Mouse (Mus musculus) midbrain, embryonic 16.5 days (tissue): ENCODE data around the gene Sirpa. TPM values are rescaled to one million over a fixed set of nuclear protein-coding genes. Genes with fewer than 3 reads are reported as not detected.

Experiments used
- ATAC-seq: fragments of 200-750 bp; cut with Nextera tagmentation; 2 replicates; pipeline ENCODE4 v1.8.0; 2017; ENCODE audit warnings: moderate TSS enrichment
- H3K27ac ChIP-seq: fragments of 300-500 bp; sonication (generic); 2 replicates; pipeline ENCODE4 v1.5.1; 2014; ENCODE audit warnings: mild to moderate bottlenecking, low read length, mixed read lengths
- H3K27me3 ChIP-seq: fragments of 300-500 bp; sonication (generic); 2 replicates; pipeline ENCODE4 v1.6.1; 2014; ENCODE audit warnings: low read depth, low read length, mixed read lengths; ENCODE audit not compliant: control insufficient read depth, insufficient read depth
- H3K36me3 ChIP-seq: fragments of 300-500 bp; sonication (generic); 2 replicates; pipeline ENCODE4 v1.6.1; 2014; ENCODE audit warnings: mild to moderate bottlenecking, low read length, moderate library complexity, mixed read lengths; ENCODE audit not compliant: control insufficient read depth, insufficient read depth
- H3K4me1 ChIP-seq: fragments of 300-500 bp; sonication (generic); 2 replicates; pipeline ENCODE4 v1.6.1; 2014; ENCODE audit warnings: mild to moderate bottlenecking, low read length, mixed read lengths; ENCODE audit not compliant: control insufficient read depth, insufficient read depth
- H3K4me2 ChIP-seq: fragments of 300-500 bp; sonication (generic); 2 replicates; pipeline ENCODE4 v1.6.1; 2014; ENCODE audit warnings: mild to moderate bottlenecking, low read length, mixed read lengths
- H3K4me3 ChIP-seq: fragments of 300-500 bp; sonication (generic); 2 replicates; pipeline ENCODE4 v1.5.1; 2014; ENCODE audit warnings: low read depth, mild to moderate bottlenecking, low read length, moderate library complexity, mixed read lengths
- H3K9ac ChIP-seq: fragments of 300-500 bp; sonication (generic); 2 replicates; pipeline ENCODE4 v1.6.1; 2014; ENCODE audit warnings: low read depth, low read length, mixed read lengths
- H3K9me3 ChIP-seq: fragments of 300-500 bp; sonication (generic); replicated peaks from 2 replicates; pipeline ENCODE4 v1.6.1; 2014; ENCODE audit warnings: mild to moderate bottlenecking, low read length, mixed read lengths; ENCODE audit not compliant: control insufficient read depth, poor library complexity, severe bottlenecking
- WGBS: fragments of 180-500 bp; shearing (Covaris S2); extraction: QIAGEN DNeasy Blood & Tissue Kit; methylation state at CpG from one replicate; pipeline ENCODE4 v1.1.7; 2014; 5-methylcytosine and 5-hydroxymethylcytosine counted together
- polyA plus RNA-seq: library from polyadenylated mRNA; unstranded; fragments of >200 nt; fragmentation: Nextera tagmentation; extraction: Ambion mirVana; gene quantifications from 2 replicates; pipeline ENCODE4 v1.2.1, GENCODE M21; 2015

Gene Sirpa
- polyA plus RNA-seq, 1 experiment from 2014 or later, result 45.9 TPM

GRCm38 (mm10) chr2:129613971-129614370 is 21.3 kb downstream of the Sirpa start:
- H3K27me3 ChIP-seq, result no peaks in the 10 kb centered on the region
- H3K36me3 ChIP-seq, result peaks cover 19% of the 10 kb centered on the region
- H3K4me2 ChIP-seq, result no peak overlapping the region
- H3K9ac ChIP-seq, result no peak overlapping the region
- no peaks in the 10 kb centered on the region for H3K9me3 ChIP-seq
- ATAC-seq, result no peak
- no peaks in the 10 kb centered on the region for H3K4me1 ChIP-seq
- WGBS, result 90% methylated on average over 6 of the region's 6 CpGs
- no peak overlapping the region for H3K27ac ChIP-seq
- H3K4me3 ChIP-seq, result no peak overlapping the region

DNA sequence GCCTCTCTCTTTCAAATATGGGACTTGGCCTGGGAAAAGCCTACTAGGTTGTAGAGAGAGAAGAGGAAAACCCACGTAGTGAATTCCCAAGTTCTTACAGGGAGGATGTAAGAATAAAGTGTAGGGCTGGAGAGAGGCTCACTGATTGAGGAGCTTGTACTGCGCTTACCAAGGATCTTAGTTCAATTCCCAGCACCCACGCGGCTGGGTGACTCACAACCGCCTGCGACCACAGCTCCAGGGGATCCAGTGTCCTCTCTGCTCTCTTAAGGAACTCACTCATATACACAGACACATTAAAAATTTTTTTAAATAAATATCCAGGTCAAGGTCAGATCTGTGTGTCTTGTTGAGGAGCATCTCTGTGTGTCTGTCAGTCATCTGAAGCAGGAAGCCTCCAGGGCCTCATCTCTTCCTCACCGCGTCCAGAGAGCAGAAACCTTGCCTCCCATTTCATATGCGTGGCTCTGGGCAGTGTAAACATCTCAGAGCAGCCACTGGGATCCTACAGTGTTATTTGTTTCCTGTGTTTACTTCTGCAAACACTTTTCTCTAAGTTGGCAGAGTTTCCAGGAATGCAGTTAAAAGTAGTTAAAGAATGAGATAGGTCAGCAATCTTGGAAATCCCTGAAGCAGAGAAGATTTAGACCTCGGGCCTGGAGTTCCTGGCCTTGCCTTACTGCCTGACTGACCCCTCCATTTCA is 22.0 kb downstream of the Sirpa start:
- H3K4me2 ChIP-seq, result no peak overlapping the region
- H3K36me3 ChIP-seq, result peaks cover 16% of the 10 kb centered on the region
- no peak overlapping the region for H3K4me3 ChIP-seq
- ATAC-seq, result no peak
- H3K9ac ChIP-seq, result no peak overlapping the region
- H3K27ac ChIP-seq, result no peak overlapping the region
- H3K9me3 ChIP-seq, result no peaks in the 10 kb centered on the region
- H3K4me1 ChIP-seq, result no peaks in the 10 kb centered on the region
- H3K27me3 ChIP-seq, result no peaks in the 10 kb centered on the region
- WGBS, result 91% methylated on average over 10 of the region's 10 CpGs

DNA sequence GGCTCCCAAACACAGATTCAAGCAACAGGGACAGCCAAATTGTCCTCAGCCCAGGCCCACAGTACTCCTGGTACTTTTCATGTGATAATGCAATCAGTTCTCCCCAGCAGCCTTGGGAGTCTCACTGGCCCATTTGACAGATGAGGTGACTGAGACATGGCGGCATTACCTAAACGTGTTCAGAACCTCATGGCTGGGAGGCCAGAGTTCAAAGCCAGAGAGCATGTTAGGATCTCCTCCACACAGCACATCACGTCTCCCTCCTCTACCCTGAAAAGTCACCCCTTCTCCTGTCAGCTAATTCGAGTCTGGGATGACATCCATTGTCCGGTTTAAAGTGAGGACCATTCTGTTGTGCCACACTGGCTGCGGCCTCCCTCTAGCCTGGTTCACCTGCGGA is 27.5 kb downstream of the Sirpa start:
- no peak overlapping the region for H3K9ac ChIP-seq
- peaks cover 9% of the 10 kb centered on the region for H3K36me3 ChIP-seq
- ATAC-seq, result no peak
- no peak overlapping the region for H3K4me2 ChIP-seq
- H3K27me3 ChIP-seq, result no peaks in the 10 kb centered on the region
- no peaks in the 10 kb centered on the region for H3K9me3 ChIP-seq
- no peak overlapping the region for H3K27ac ChIP-seq
- H3K4me3 ChIP-seq, result no peak overlapping the region
- peaks cover 6% of the 10 kb centered on the region; the same call in 1 of the 2 replicates for H3K4me1 ChIP-seq
- WGBS, result 88% methylated on average over 7 of the region's 7 CpGs

DNA sequence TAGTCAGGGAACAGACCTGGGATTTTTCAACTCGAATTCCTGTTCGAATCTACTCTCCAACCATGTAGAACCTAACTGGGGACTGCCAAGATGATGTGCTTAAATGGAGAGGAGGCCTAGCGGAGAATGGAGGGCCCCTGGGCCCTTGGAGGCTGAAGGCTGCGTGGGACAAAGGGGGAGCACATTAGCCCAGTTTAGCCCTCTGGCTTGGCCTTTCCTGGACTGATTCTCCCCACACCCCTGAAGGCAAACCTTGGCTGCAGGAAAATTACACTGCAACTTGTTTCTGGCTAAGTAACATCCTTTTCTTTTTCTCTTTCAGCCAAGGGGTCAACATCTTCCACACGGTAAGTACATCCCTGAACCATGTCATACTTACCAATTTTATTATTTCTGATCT is 28.2 kb downstream of the Sirpa start:
- no peak overlapping the region for H3K4me2 ChIP-seq
- no peak for ATAC-seq
- no peaks in the 10 kb centered on the region for H3K27me3 ChIP-seq
- no peak overlapping the region for H3K9ac ChIP-seq
- WGBS, result 94% methylated on average over 5 of the region's 5 CpGs
- H3K27ac ChIP-seq, result no peak overlapping the region
- H3K4me3 ChIP-seq, result no peak overlapping the region
- H3K36me3 ChIP-seq, result peaks cover 5% of the 10 kb centered on the region
- peaks cover 6% of the 10 kb centered on the region; the same call in 1 of the 2 replicates for H3K4me1 ChIP-seq
- no peaks in the 10 kb centered on the region for H3K9me3 ChIP-seq

DNA sequence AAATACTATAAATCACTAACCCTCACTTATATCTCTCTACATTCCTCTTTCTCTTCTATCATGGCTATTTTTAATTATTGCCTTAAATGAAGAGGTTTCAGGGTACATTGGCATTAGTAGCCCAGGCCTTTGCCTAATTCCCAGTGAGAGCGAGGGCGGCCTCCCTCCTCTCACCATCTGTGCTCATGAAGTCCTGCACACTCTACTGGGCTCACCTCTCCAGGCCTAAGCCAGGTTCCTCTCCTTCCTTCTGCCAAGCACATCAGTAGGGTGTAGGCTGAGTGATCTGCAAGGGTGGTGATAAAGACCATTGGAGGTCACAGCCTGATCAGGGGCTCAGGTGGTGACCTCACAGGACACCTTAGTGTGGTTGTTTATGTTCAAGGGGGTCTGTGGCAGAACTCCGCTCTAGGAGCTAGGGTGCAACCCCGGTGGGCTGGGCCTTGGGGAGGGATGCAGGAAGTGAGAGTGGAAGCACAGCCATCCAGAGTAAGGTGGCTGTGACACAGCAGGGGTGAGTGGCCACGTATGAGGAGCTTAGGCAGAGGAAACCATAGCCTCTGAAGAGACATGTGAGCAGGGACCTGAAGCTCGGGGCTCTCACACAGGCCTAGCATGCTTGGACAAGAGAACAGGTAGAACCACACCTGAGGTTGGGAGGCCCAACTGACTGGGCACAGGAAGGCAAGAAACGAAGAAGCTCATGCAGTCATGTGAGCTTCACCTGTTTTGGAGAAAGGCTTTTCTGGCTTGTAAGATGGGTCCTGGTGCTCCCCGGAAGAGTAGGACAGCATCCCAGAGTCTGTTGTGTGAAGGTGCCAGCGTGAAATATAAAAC is 29.2 kb downstream of the Sirpa start:
- H3K4me3 ChIP-seq, result no peak overlapping the region
- H3K9me3 ChIP-seq, result no peaks in the 10 kb centered on the region
- H3K36me3 ChIP-seq, result peaks cover 2% of the 10 kb centered on the region; the same call in 1 of the 2 replicates
- H3K4me2 ChIP-seq, result no peak overlapping the region
- no peak overlapping the region for H3K27ac ChIP-seq
- H3K4me1 ChIP-seq, result peaks cover 6% of the 10 kb centered on the region; the same call in 1 of the 2 replicates
- no peaks in the 10 kb centered on the region for H3K27me3 ChIP-seq
- no peak overlapping the region for H3K9ac ChIP-seq
- no peak for ATAC-seq
- WGBS, result 93% methylated on average over 9 of the region's 9 CpGs

- Histone ChIP-seq H3K9ac (no peak overlapping the region), H3K36me3 (peaks cover 2% of the 10 kb centered on the region; the same call in 1 of the 2 replicates), H3K4me1 (peaks cover 6% of the 10 kb centered on the region; the same call in 1 of the 2 replicates), H3K4me2 (no peak overlapping the region), H3K4me3 (no peak overlapping the region), H3K27me3 (no peaks in the 10 kb centered on the region), H3K27ac (no peak overlapping the region), H3K9me3 (no peaks in the 10 kb centered on the region)
- no peak for ATAC-seq
- 97% methylated on average over 5 of the region's 5 CpGs for WGBS
Observed at GRCm38 (mm10) chr2:129622918-129623317, 30.3 kb downstream of the Sirpa start.

- Histone ChIP-seq H3K4me2 (no peak overlapping the region), H3K27me3 (no peaks in the 10 kb centered on the region), H3K4me3 (no peak overlapping the region), H3K36me3 (peaks cover 5% of the 10 kb centered on the region; the same call in 1 of the 2 replicates), H3K9me3 (no peaks in the 10 kb centered on the region), H3K4me1 (peaks cover 6% of the 10 kb centered on the region; the same call in 1 of the 2 replicates), H3K27ac (no peak overlapping the region), H3K9ac (no peak overlapping the region)
- 87% methylated on average over 7 of the region's 7 CpGs for WGBS
- ATAC-seq, result 0 out of 2 replicates have a peak, but pooled peaks have one; percentile 2
Observed at GRCm38 (mm10) chr2:129623771-129624170, 31.1 kb downstream of the Sirpa start.

DNA sequence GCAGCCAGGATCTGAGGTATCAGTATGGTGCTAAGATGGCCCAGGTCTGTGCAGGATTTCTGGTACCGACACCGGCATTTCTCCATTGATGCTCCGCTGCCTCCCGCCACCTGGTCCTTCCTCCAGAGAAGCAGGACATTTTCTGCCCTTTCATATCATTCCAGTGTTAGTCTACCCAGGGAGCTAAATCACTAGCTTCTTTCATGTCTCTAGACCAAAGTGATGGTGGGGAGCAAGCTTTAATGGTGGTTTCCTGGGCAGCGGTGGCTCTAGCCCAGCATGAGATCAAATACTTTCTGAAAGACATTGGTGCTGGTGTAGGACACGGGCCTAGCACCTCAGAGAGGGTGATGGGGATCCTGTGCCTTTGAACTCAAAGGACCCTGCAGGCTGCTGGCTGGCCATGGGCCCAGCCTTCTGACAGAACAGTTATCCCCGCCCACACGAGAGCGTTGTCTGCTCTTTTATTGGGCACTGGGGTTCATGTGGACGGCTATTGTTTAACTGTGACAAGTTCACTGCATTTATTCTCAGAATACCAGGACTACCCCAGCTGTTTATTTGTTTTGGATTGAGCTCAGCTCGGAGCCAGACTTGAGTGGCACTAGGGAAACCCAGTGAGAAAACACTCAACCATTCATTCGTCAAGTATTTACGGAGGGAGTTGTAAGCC is 31.7 kb downstream of the Sirpa start:
- peak; percentile 69 for ATAC-seq
- Histone ChIP-seq H3K4me2 (no peak overlapping the region), H3K27ac (peak overlapping the region; percentile 29; the same call in 1 of the 2 replicates), H3K4me3 (no peak overlapping the region), H3K9ac (no peak overlapping the region), H3K36me3 (peaks cover 3% of the 10 kb centered on the region; the same call in 1 of the 2 replicates), H3K4me1 (peaks cover 6% of the 10 kb centered on the region; the same call in 1 of the 2 replicates), H3K27me3 (no peaks in the 10 kb centered on the region), H3K9me3 (no peaks in the 10 kb centered on the region)
- WGBS, result 51% methylated on average over 13 of the region's 13 CpGs
